Mouse (Mus musculus) adrenal gland (tissue): Measurements from ENCODE around the gene Cabin1.

Source experiments
- intact Hi-C: fragments of 180-260 bp; cut with DNase I; formaldehyde crosslinking; loops from one replicate; pipeline ENCODE4 v1.15.1; 2025
- long read RNA-seq, 2 experiments: library from polyadenylated mRNA; unstranded; transcript quantifications; one replicate each; pipeline ENCODE4 v2.0.0; 2020; ENCODE audit warnings: borderline replicate concordance in 1 of 2; ENCODE audit not compliant: insufficient replicate concordance in 1 of 2

Gene Cabin1
- long read RNA-seq, experiment 1, partial matches to known transcripts: 13 of 19 reads
- long read RNA-seq, experiment 1, other reads (novel, unspliced or antisense): 4 of 19 reads
- long read RNA-seq, experiment 2, partial matches to known transcripts: 13 of 23 reads
- long read RNA-seq, experiment 2, other reads (novel, unspliced or antisense): 7 of 23 reads

DNA sequence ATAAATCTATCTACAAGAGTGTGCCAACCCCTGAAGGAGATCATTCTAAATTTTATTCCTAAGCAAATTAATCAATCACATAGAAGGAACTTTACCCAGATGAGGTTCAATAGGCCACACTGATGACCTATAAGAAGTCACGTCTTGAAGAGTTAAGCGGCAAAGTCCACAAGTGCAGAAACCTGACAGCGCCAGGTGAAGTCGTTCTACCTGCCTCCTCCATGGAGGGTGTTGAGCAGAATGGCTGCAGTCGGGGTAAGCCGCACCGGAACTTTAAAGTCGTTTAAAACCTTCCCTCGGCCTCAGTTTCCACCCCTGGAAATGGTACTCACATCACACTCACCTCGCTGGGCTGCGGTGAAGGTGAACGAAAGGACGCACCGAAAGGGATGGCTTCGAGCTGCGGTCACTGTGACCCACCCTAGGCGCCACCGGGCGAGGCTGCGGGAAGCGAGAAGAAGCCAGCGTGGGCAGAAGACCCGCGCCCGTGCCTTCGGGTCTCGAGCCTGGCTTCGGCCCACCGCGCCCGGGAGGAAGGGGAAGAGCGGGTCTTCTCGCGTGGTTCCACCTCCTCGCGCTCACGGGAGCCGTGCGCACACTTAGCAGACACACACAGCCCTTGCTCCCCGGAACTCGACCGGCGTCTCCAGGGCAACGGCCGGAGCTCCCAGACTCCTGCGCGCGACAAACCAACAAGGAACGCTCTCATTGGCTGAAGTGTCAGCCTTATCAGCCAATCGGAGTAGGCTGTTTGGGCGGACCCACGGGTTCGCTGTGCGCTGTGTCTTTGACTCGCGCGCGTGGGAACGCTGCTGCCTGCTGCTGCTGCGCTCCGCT lies at the start of gene Cabin1:
Cabin1 (minus strand) TSS at position 660 of the 837 bp plus-strand sequence.
- intact Hi-C loops: no loop called here

DNA sequence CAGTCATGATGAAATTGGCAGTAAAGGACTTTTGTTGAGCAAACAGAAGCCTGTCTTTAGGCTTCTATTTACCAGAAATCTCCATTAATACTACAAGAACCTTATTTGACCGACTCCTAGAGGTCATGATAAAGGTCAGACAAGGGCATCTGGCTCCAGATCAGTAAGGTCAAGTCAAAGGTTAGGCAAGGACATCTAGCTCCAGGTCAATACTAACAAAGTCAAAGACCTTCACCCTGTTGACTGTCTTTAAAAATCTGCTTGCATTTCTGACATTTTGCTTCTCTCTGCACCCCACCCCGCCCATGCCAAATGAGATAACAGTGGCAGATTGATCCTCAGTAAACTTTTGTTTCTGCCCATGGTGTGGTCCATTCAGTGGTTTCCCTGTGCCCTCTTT lies 40.1 kb upstream of the Cabin1 start:
- intact Hi-C loops: no loop called here

DNA sequence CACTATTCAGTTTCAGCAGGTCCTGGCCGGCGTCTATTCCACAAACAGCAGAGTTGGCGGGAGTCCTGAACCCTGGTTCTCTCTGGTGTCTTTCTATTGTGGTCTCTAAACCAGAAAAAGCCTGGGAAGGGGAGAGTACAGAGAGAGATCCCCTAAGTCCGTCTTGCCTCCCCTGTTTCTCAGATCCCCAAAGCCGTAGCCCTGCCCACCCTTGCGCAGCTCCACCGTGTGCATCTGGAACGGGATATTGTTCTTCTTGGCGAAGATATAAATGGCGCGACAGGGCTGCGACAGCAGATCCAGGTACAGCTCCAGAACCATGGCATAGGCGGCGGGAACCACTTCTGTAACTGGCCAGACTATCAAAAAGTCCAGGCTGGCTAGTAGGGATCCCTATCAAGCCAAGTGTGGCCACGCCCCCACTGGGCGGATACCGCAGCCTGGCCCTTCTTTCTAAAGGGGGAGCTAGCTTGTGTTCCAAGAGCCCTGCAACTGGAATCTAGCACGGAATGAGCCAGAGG lies 34.1 kb upstream of the Cabin1 start, which contains the start of gene Gstt1:
Gstt1 (minus strand) TSS at position 409 of the 521 bp plus-strand sequence.
- intact Hi-C loops: no loop called here

DNA sequence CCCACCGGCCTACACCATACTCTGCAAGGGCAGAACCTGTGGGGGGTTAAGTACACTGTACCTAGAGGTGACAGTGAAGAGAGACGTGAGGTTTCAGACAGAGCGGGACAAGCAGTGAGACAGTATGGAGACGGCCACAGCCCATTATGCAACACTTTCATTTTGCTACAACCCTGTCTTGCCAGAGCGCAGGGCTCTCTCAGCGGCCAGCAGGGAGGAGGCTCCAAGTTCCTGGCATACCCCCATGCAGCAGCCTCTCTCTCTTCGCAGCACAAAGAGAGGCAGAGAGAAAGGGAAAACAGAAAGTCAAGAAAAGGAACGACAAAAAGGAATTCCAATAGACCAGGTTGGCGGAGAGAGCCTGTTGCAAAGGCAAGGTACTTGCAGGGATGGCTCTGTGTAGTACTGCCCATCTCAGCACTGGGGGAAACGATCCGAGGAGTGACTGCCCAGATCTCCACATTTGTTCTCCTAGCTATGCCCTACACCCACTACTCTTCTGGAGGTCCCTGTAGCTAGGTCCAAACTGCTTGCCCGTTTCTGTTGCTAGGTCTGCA lies 33.6 kb upstream of the Cabin1 start:
- intact Hi-C loops: no loop called here

DNA sequence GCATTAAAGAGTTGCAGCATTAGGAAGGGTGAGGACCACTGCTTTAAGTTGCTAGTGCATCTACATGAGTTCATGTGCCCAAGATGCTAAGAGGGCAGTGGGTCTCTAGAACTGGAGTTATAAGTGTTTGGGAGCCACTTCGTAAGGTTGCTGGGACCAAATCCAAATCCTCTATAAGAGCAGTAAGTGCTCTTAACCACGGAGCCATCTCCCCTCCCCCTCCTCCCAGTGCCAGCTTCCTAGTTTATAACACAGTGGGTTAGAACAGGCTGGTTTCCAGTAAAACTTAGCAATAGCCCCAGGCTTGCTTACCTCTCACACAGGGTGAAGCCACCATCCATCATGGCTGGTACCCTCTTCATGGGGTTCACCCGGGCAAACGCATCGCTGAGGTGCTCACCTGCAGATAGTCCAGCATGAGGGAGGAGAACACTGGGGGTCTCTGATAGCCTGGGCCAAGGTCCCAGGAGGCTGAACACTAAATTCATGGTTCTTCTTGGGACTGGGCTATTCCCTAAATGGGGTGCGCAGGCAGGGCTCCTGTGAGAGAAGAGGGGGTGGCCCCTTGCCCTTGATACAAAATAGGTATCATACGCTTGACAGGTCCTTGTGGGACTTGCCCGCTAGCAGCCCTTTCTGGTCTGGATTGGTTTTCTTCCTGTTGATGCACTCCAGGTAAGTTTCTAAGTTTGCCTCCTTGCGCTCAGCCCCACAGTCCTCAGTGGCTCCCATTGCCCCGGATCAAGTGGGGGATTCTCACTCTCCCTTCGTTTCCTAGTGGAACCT lies 32.8 kb upstream of the Cabin1 start:
- intact Hi-C loops: no loop called here

DNA sequence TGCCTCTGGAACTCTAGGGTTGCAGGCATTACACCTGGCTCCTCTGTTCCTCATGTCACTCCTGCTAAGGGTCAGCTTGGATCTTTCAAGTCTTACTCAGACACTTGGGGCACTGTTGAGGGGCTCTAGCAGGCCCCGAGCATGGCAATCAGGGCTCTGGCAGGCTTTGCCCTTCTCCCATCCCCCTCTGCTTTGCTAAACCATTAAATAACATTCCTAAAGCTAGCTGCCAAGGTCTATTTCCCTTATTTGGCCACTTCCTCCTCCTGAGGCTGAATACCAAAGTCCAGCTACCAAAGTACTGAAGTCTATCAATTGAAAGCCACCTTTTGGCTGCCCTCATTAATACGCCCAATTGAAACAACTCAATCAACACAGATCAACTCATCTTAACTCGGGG lies 30.7 kb upstream of the Cabin1 start:
- intact Hi-C loops: no loop called here

DNA sequence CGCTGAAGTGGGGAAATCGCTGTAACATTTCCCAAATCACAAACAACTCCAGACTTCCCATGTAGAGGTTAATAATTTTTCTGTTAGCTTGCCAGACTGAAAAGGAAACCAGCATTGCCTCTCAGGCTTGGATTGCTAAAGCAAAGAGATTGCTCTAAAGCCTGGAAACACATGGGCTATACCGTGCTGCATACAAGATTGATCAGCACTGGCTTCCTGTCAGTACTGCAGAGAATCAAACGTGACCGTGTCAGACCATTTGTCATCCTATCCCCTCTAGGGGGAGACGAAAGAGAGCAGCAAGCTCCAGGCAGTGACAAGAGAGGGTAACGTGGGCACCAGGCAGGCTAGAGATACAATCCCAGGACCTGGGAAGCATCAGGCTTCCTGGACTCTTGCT lies 26.6 kb upstream of the Cabin1 start:
- intact Hi-C loops: no loop called here

DNA sequence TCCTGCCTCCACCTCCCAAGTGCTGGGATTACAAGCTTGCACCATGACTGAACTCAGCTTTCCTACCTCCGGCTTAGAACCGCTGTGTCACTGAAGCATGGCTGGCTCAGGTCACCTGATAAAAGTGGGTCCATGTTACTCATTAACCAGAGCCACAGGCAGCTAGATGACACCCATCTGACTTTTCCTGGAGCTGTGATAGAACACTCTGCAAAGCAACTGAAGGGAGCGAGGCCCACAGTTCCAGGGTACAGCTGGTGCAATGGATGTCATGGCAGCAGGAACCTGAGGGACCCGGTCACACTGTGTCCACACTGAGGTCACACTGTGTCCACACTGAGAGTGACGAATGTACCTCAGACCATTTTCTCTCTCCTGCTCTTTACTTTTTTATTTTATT lies 25.7 kb upstream of the Cabin1 start:
- intact Hi-C loops: no loop called here

DNA sequence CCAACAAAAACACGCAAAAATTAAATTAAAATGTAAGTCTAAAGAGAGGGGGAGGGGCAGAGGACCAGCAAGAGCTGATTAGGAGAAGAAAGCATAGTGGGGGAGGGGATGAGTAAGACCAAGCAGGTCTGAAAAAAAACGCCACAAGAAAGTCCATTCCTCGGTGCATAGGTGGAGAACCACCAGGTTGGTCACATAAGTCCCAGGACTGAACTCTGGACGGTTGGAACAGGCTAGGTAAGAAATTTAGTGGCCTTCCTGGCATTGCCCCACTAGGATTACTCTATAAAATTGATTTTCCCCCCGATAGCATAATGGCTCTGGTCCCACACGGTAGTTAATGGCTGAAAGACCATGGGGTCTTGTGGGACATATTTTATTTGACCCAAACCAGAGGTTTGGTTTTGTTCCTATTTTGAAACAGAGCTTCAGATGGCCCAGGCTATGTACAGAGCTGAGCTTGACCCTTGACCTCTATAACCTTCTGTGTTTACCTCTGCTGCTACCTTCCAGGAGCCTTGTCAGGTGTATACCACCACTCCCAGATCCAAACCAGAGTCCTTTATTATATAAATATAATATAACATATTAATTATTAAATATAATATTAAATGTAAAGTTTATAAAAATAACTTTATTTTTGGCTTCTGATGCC lies 25.1 kb upstream of the Cabin1 start:
- intact Hi-C loops: no loop called here

DNA sequence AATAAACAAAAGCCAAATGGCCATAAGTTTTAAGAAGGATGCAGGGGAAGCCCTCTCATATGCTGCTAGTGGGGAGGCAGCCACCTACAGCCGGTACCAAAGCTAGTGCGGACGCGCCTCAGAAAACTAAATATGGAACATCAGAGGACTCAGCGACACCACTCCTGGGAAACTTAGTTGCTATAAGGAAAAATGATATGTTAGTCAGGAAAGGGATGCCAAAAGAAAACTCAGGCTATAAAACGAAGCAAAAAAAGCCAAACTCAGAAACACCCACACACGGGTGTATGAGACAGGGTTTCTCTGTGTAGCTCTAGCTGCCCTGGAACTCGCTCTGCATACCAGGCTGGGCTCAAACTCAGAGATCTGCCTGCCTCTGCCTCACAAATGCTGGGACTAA lies 24.1 kb upstream of the Cabin1 start:
- intact Hi-C loops: no loop called here

DNA sequence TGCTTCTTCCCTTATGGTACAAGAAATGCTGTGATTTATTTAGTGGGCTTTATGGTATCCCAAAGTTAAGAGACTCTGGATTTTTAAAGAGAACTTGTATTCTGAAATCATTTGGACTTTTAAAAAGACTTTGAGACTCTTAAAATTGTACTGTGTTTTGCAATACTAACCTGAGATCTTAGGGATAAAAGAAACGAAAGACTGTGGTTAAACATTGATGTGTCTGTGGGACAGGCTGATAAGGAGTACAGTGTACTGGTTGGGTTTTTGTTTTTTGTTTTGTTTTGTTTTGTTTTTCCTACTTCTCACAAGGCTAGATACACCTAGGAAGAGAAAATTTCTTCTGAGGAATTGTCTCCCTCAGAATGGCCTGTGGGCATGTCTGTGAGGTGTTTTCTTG lies 21.3 kb upstream of the Cabin1 start:
- intact Hi-C loops: no loop called here

DNA sequence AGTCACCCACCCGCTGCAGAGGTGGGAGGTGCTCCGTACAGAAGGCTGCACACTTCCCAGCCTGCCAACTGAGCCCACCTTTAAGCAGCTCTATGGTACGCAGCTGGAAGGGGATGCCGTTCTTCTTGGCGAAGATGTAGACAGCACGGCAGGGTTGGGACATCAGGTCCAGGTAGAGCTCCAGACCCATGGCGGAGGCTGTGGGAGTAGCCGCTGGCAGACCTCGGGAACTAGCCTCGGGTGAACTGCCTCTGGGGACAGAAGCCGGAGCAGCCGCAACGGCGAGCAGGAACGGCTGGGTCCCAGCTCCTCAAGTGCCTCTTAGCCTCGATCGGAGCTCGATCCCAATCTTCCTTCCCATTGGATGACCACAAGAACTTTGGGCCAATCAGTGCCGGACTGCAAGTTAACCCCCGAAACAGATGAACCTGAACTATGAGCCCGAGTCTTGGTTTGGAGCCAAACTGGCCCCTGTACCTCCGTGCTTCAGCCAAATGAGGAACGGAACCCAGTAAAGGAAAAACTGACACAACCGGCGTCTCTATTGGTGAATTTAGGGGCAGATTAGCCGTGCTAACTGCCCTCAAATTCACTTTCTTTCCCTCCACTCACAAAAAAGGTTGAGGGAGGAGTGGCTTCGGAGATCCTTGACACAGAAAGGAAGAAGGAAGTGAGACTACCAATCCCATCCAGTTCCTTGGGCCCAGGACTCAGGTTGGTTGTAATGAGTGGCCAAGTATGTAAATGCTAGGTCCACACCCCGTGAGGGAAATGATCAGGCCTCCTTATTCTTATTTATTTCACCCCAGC lies 16.8 kb upstream of the Cabin1 start, which contains the start of the genes Gm20441 and Gstt3:
Gm20441 (minus strand) TSS at position 186 of the 810 bp plus-strand sequence.
Gstt3 (minus strand) TSS at position 646 of the 810 bp plus-strand sequence.
- intact Hi-C loops: no loop called here

DNA sequence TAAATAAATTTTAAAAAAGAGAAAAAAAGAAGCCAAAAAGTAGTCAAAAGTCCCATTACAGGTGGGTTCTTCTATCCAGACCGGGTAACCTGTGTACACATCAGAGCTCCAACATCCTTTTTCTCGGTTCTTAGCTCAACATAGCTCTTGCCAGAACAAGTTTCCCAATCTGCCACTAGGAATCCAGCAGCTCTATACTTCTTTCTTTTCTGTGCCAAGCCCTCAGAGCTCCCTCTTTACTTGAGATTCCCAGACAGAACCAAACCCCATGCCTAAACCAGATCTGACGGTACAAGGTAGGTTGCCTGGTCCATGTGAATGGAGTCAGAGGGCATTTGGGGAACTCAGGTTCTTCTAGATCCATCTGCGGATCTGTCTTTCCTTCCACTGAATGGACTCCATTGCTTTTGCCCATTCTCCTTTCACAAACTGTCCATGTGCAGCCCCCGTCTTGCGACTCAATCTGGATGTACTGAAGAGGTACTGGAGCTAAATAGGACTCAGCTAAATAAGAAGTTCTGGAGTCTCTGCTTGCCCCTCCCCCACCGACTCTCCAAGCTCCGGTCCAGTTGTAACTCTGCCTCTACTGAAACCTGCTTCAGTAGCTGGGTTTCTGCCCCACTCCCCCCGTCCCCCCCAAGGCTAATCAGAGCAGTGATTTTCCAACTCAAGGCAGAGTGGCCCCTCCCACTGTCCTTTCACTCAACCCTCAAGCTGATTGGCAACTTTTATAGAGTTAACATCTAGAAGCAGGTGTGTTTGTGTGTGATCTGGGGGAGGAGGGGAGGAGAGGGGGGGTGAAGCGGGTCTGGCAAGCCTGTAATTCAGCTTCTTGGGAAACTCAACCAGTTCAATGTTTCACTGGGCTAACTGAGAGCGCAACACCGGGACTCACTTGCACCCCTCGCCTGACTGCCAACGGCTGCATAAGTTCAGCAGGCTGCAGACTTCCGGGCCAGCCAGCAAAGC lies 15.3 kb upstream of the Cabin1 start:
- intact Hi-C loops: loop anchor here (5.0 kb wide), 1 partner anchor 53 kb away; no protein-coding TSS in a partner anchor

DNA sequence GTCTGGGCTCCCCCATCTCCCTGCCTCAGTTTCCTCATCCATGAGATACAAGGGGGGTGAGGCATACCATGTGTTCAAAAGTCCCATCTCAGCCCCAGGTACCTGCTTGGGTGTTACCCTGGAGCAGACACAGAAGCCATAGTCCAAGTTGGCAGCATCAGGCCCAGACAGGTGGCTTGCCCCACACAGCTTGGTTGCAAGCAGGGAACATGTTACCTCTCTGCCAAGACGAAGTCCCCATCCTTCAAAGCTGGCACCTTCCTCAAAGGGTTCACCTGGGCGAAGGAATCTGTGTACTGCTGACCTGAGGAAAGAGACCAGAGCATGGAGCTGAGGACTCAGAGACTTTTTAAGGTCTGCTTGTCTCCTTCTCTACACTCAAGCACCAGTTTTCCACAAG lies 13.7 kb upstream of the Cabin1 start:
- intact Hi-C loops: loop anchor here (5.0 kb wide), 1 partner anchor 54 kb away; no protein-coding TSS in a partner anchor

DNA sequence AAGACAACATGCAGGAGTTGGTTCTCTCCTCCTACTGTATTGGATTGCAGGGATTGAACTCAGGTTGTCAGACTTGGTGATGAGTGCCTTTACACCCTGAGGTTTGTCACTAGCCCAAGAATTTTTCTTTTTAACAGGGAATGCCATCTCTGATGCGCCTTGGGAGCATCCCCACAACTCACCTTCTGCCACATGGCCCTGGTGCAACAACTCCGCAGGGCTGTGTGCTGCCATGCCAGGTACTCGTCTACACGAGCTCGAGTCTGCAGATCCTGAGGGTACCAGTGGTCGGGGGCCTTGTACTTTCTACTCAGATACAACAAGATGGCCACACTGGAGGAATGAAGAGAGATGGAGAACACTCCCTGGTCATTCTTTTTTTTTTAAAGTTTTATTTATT lies 12.4 kb upstream of the Cabin1 start:
- intact Hi-C loops: loop anchor here (5.0 kb wide), 1 partner anchor 56 kb away; no protein-coding TSS in a partner anchor

DNA sequence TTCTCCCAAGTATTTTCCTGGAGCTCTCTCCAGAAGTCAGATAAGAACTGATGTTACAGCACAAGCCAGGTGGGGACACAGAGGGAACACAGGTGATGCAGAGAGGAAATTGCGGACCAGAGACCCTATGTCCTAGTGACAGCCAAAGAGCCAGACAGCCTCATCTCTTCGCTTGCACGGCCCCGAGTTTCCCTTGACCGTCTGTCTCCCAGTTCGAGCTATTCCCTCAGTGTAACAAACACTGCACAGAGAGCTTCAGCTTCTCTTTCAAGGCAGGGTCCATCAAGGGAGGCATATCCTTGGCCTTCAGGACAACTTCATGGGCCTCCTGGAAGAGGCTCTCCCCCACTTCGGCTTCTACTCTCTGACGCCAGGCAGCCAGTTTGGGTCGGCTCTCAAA lies 10.4 kb upstream of the Cabin1 start:
- intact Hi-C loops: no loop called here

DNA sequence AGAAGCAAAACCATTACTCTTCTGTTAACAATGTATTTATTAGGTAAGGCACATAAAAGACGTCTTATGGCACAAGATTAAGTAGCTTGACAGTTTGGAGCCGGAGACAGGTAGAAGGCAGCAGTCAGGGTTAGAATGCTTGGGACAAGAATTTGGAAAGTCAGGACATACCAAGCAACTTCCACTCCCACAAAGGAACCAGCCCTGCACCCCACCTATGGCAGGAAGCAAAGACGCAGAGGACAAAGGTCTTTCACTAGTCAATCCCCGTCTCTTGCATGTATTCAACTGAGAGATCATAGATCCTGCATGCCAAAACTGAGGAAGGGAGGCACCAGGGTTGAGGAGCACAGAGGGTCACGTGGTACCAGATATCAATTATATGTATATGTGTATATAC lies 10.0 kb upstream of the Cabin1 start:
- intact Hi-C loops: no loop called here

DNA sequence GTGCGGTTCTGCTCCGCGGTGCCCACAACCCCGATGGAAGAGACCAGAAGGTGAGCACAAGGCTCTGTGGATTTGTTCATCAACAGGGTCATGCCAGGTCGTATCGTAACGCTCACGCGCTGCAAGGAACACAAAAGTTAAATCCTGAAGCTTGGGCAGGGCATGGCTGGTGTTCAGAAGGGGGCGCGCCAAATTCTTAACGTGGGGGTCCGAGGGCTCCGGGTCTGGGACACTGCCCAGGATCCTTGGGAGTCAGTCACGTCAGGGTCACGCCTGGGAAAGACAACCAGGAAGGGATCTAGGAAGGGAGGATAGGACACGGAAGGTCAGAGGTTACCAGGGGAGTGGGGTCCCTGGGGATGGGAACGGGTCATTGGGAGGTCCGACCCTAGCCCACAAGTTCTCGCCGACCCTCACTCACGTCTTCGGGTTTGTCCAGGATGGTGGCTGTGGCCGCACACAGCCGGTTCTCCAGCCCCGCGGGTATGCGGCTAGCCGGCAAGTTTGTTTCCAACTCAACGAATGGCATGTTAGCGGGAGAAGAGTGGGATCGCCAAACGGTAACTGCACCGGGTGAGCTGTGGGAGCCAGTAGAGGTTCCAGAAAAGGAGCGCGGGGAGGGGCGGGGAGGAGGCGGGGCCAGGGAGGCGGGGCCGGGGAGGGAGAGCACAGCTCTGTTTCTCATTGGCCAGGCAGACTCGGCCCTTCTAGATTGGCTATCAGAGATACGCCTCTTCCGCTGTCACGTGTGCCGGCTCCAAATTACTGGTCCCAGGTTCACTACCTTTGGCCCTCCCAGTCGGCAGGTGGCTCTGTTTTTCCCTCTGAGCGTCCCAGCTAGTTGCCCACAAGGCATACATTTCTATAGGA lies 8.9 kb upstream of the Cabin1 start, which contains the start of gene Ddt:
Ddt (minus strand) TSS at position 620 of the 870 bp plus-strand sequence.
- intact Hi-C loops: no loop called here
